Mouse (Mus musculus): ENCODE results near the gene Lrp8. TPM values are rescaled to one million over a fixed set of nuclear protein-coding genes. Genes with fewer than 3 reads are reported as not detected.
A peak's percentile ranks its signal among the peaks of the same experiment; 100 is the strongest.

Lrp8 gene
- total and polyA plus RNA-seq, 3 experiments, result 6.4 to 21.1 (median 14.2) TPM

GRCm38 (mm10) chr4:107923145-107923802 is 121.2 kb downstream of the Lrp8 start, which contains the start of gene Cpt2:
TSS of gene Cpt2 (minus strand) at chr4:107923610.
- dilution Hi-C loops (cut with MboI; ENCODE audit: extremely low pct_ligation_motif_present, extremely low pct_unique_long_range_greater_than_20kb, low sequenced_read_pairs), result no loop called here
- Histone ChIP-seq H3K4me1 (ENCODE audit: control insufficient read depth in 1 of 2, insufficient read depth in 2 of 2) (peaks cover 7 to 11% of the 10 kb centered on the region in 2 experiments), H3K4me2 (ENCODE audit: insufficient read depth, low read depth, poor library complexity, severe bottlenecking) (peak within 1 kb of the TSS; percentile 79), H3K4me3 (replicated peaks in 1 of 3; ENCODE audit: low read depth in 2 of 3, low read length in 2 of 3, poor library complexity in 1 of 3) (peak within 1 kb of the TSS; percentile 73 to 98 (median 94)), H3K9ac (ENCODE audit: insufficient read depth, low read depth) (peak within 1 kb of the TSS; percentile 83), H3K79me2 (replicated peaks; ENCODE audit: control insufficient read depth, extremely low read depth, insufficient read depth, poor library complexity, severe bottlenecking) (no peaks in the 10 kb centered on the region), H3K27me3 (replicated peaks) (peaks cover 2% of the 10 kb centered on the region), H3K9me3 (replicated peaks; ENCODE audit: low read length) (no peaks in the 10 kb centered on the region), H3K27ac (ENCODE audit: insufficient read depth, low read depth) (no peak within 1 kb of the TSS), H3K36me3 (replicated peaks in 1 of 2; ENCODE audit: control insufficient read depth in 1 of 2, insufficient read depth in 1 of 2, low read length in 1 of 2) (peaks cover 0 to 7% of the 10 kb centered on the region in 2 experiments)
- in situ Hi-C loops (cut with MboI; ENCODE audit: low pct_ligation_motif_present, low pct_unique_long_range_greater_than_20kb, low sequenced_read_pairs), result no loop called here
- DNase-seq (ENCODE audit: extremely low read depth), result peak; percentile 91
- TF ChIP-seq ETS1 (conservative IDR thresholded peaks at IDR 0.05; ENCODE audit: low read depth, low read length) (no peak), PAX5 (IDR thresholded peaks at IDR 0.05; ENCODE audit: low read length) (no peak), UBTF (IDR thresholded peaks at IDR 0.05; ENCODE audit: low read depth, low read length) (no peak), MAZ (IDR thresholded peaks at IDR 0.05; ENCODE audit: low read depth, low read length) (no peak), USF2 (conservative IDR thresholded peaks at IDR 0.05; ENCODE audit: low read depth, low read length) (no peak), IRF4 (IDR thresholded peaks at IDR 0.05; ENCODE audit: low read depth, low read length) (no peak), RAD21 (IDR thresholded peaks at IDR 0.05; ENCODE audit: low read depth, low read length) (peak; percentile 58), MXI1 (IDR thresholded peaks at IDR 0.05; ENCODE audit: low read depth, low read length) (peak; percentile 45), KAT2A (IDR thresholded peaks at IDR 0.05; ENCODE audit: insufficient replicate concordance, low read length) (no peak), RCOR1 (conservative IDR thresholded peaks at IDR 0.05; ENCODE audit: low read depth, low read length) (no peak), ZKSCAN1 (IDR thresholded peaks at IDR 0.05; ENCODE audit: borderline replicate concordance, low read depth, low read length) (no peak), SIN3A (IDR thresholded peaks at IDR 0.05; ENCODE audit: low read length) (peak; percentile 63; the same call in 1 of the 2 replicates), SMC3 (IDR thresholded peaks at IDR 0.05; ENCODE audit: low read depth, low read length) (peak; percentile 19; the same call in 1 of the 2 replicates), CTCF (conservative IDR thresholded peaks at IDR 0.05 in 1 of 2, IDR thresholded peaks at IDR 0.05 in 1 of 2; ENCODE audit: low read depth in 2 of 2, low read length in 2 of 2) (peak in 1 of 2 experiments; percentile 55; a peak in 2 of 4 replicates), POLR2AphosphoS2 (IDR thresholded peaks at IDR 0.05; ENCODE audit: low read depth, low read length) (peak; percentile 44; the same call in 1 of the 2 replicates), MYC (IDR thresholded peaks at IDR 0.05; ENCODE audit: low read depth, low read length) (no peak), ELF1 (IDR thresholded peaks at IDR 0.05; ENCODE audit: low read depth, low read length) (peak; percentile 98), MEF2A (IDR thresholded peaks at IDR 0.05; ENCODE audit: borderline replicate concordance, low read depth, low read length) (no peak), ZMIZ1 (IDR thresholded peaks at IDR 0.05; ENCODE audit: low read depth, low read length) (peak; percentile 80), BHLHE40 (IDR thresholded peaks at IDR 0.05; ENCODE audit: low read depth, low read length) (no peak), USF1 (IDR thresholded peaks at IDR 0.05; ENCODE audit: low read depth, low read length) (no peak), ZC3H11A (IDR thresholded peaks at IDR 0.05; ENCODE audit: low read depth, low read length) (no peak), ZNF384 (IDR thresholded peaks at IDR 0.05; ENCODE audit: low read depth, low read length) (no peak), CHD1 (IDR thresholded peaks at IDR 0.05; ENCODE audit: low read depth, low read length) (no peak), MAX (IDR thresholded peaks at IDR 0.05; ENCODE audit: low read length) (no peak), E2F4 (IDR thresholded peaks at IDR 0.05; ENCODE audit: insufficient replicate concordance, low read depth, low read length) (no peak; the same call in 1 of the 2 replicates), JUND (conservative IDR thresholded peaks at IDR 0.05; ENCODE audit: low read depth, low read length) (no peak), MAFK (IDR thresholded peaks at IDR 0.05; ENCODE audit: insufficient replicate concordance, low read length) (no peak), CHD2 (IDR thresholded peaks at IDR 0.05; ENCODE audit: low read length) (no peak), TCF12 (IDR thresholded peaks at IDR 0.05; ENCODE audit: low read depth, low read length) (peak; percentile 81), TBP (conservative IDR thresholded peaks at IDR 0.05; ENCODE audit: low read depth, low read length) (peak; percentile 39; the same call in 1 of the 2 replicates), EP300 (IDR thresholded peaks at IDR 0.05; ENCODE audit: low read length) (no peak), GABPA (IDR thresholded peaks at IDR 0.05; ENCODE audit: insufficient replicate concordance, low read depth, low read length) (no peak), JUN (IDR thresholded peaks at IDR 0.05; ENCODE audit: insufficient read depth, low read depth, low read length) (no peak), HCFC1 (IDR thresholded peaks at IDR 0.05; ENCODE audit: low read depth, low read length) (peak; percentile 36; the same call in 1 of the 2 replicates), POLR2A (IDR thresholded peaks at IDR 0.05; ENCODE audit: low read depth, low read length) (peak; percentile 91), NRF1 (IDR thresholded peaks at IDR 0.05; ENCODE audit: low read depth, low read length) (0 out of 2 replicates have a peak, but pooled peaks have one; percentile 17), NELFE (IDR thresholded peaks at IDR 0.05; ENCODE audit: low read depth, low read length) (peak; percentile 84)
